Mouse (Mus musculus) E14TG2a.4 (cell line): Measurements from ENCODE around the gene Gm44805.

ENCODE experiments used
- H3K27me3 ChIP-seq: 2 replicates; pipeline ENCODE4 v1.6.1; 2014; ENCODE audit warnings: low read length, control low read depth; ENCODE audit not compliant: insufficient read depth
- H3K36me3 ChIP-seq: 2 replicates; pipeline ENCODE4 v1.6.1; 2014; ENCODE audit warnings: low read length, control low read depth; ENCODE audit not compliant: insufficient read depth
- H3K4me1 ChIP-seq: replicated peaks from 2 replicates; pipeline ENCODE4 v1.6.1; 2014; ENCODE audit warnings: low read depth, low read length, control low read depth
- H3K4me3 ChIP-seq: replicated peaks from 2 replicates; pipeline ENCODE4 v1.5.1; 2014; ENCODE audit warnings: mild to moderate bottlenecking, low read length
- H3K9me3 ChIP-seq: 2 replicates; pipeline ENCODE4 v1.6.1; 2014; ENCODE audit warnings: low read length, control low read depth
- CTCF ChIP-seq: conservative IDR thresholded peaks from 2 replicates; pipeline ENCODE4 v1.5.1; 2014; ENCODE audit warnings: low read length
- NANOG ChIP-seq: IDR thresholded peaks from 2 replicates; pipeline ENCODE4 v1.6.1; 2014; ENCODE audit warnings: borderline replicate concordance, low read length, mixed read lengths
- POU5F1 ChIP-seq: IDR thresholded peaks from 2 replicates; pipeline ENCODE4 v1.6.1; 2014; ENCODE audit warnings: low read length, borderline replicate concordance

Gene Gm44805

DNA sequence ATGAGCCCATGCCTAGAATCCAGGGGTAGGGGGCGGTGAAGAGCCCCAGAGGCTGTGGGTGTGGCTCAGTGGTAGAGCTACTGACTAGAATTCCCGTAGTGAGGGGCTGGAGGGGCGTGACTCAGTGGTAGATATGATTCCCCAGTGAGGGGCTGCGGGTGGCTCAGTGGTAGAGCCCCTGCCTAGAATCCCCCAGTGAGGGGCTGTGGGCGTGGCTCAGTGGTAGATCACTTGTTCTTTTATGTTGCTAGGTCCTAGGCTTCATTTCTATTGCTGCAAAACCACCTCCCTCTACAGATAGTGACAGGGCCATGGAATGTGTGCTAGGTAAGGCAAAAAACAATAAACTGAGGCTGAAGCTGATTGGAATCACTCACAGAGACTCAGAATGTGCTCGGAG is 14.7 kb upstream of the Gm44805 start:
- Histone ChIP-seq H3K36me3 (peaks cover 30% of the 10 kb centered on the region), H3K27me3 (no peaks in the 10 kb centered on the region), H3K4me1 (peaks cover 82% of the 10 kb centered on the region), H3K4me3 (peak overlapping the region; percentile 86), H3K9me3 (no peaks in the 10 kb centered on the region)
- TF ChIP-seq POU5F1 (no peak), CTCF (no peak), NANOG (no peak)

DNA sequence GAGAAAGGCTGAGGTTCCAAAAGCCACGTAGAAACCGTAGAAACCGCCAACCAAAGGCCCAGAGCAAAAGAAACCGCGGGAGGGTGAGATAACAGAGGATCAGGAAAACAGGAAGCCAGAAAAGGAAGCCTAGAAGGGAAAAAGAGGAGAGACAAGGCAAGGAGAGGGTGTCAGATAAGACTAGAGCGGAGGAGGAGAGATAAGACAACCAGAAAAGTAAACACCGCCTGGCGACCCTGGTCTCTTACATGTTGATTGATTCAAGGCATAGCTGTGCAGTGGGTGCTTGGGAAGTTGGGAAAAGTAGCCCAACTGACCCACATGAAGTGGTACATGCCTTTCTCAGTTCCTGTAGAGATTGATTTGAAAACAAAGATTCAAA is 14.0 kb upstream of the Gm44805 start:
- H3K36me3 ChIP-seq: peaks cover 27% of the 10 kb centered on the region
- H3K9me3 ChIP-seq: no peaks in the 10 kb centered on the region
- H3K4me1 ChIP-seq: peaks cover 82% of the 10 kb centered on the region
- H3K27me3 ChIP-seq: no peaks in the 10 kb centered on the region
- no peak for TF ChIP-seq CTCF
- TF ChIP-seq POU5F1: no peak
- TF ChIP-seq NANOG: no peak
- peak overlapping the region; percentile 13; the same call in 1 of the 2 replicates for H3K4me3 ChIP-seq

DNA sequence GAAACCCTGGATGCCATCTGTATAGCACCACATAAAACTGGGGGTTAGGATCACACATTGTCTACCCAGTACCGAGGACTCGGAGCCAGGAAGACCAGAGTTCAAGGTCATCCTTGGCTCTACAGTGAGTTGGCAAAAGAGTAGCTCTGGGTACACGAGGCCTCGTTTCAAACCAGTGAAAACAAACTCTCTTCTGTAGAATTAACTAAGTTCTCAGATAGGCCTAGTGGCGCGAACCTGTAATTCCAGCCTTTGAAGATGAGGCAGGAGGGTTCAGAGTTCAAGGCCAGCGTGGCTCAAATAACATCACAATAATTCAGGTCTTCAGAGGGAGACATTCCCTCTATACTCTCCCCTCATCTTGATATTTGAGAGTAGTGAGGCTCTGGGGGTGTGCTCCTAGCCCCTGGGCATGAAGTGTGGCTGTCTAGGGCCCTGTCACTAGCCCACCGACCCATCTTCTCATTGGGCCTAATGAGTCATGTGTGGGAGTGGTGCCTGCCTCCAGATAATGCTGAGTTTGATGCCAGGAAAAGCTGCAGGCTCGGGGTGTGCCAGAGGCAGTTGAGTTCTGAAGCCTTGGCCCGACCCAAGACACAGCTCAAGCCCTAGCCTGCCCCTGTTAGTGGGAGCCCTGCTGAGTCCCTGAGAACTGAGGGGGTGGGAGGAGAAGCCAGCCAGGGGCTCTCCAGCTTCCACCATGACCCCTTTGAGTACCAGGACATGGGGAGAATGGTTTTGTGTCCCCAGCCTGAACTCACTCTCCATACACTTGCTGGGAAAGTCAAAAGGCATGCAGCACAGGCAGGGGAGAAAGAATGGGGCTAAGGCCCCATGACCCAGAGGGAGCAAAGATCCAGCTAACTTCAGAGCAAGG is 13.4 kb upstream of the Gm44805 start:
- H3K27me3 ChIP-seq: no peaks in the 10 kb centered on the region
- peaks cover 82% of the 10 kb centered on the region for H3K4me1 ChIP-seq
- H3K9me3 ChIP-seq: no peaks in the 10 kb centered on the region
- TF ChIP-seq CTCF: no peak
- TF ChIP-seq NANOG: no peak
- no peak for TF ChIP-seq POU5F1
- peaks cover 23% of the 10 kb centered on the region for H3K36me3 ChIP-seq
- H3K4me3 ChIP-seq: peak overlapping the region; percentile 13; the same call in 1 of the 2 replicates

DNA sequence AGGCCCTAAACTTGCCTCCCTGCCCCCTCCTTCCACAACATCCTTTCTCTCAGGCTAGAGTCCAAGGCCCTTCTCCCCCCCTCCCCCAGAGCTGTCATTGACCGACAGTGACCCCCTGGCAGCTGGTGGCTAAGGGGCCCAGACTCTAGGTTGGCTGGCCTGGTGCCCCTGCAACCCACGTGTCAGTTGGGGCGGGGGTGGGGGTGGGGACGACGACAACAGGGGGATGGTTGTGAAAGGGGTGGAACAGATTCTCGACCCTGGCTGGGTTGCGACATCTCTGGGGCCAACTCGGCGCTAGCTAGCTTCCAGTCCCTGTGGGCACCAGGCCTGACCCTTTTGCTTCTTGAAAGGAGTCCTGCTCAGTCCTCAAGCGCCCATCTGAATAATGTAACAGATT is 12.2 kb upstream of the Gm44805 start:
- Histone ChIP-seq H3K4me3 (peak overlapping the region; percentile 77), H3K36me3 (peaks cover 33% of the 10 kb centered on the region), H3K4me1 (peaks cover 89% of the 10 kb centered on the region), H3K27me3 (no peaks in the 10 kb centered on the region), H3K9me3 (no peaks in the 10 kb centered on the region)
- no peak for TF ChIP-seq POU5F1
- no peak for TF ChIP-seq NANOG
- TF ChIP-seq CTCF: no peak

DNA sequence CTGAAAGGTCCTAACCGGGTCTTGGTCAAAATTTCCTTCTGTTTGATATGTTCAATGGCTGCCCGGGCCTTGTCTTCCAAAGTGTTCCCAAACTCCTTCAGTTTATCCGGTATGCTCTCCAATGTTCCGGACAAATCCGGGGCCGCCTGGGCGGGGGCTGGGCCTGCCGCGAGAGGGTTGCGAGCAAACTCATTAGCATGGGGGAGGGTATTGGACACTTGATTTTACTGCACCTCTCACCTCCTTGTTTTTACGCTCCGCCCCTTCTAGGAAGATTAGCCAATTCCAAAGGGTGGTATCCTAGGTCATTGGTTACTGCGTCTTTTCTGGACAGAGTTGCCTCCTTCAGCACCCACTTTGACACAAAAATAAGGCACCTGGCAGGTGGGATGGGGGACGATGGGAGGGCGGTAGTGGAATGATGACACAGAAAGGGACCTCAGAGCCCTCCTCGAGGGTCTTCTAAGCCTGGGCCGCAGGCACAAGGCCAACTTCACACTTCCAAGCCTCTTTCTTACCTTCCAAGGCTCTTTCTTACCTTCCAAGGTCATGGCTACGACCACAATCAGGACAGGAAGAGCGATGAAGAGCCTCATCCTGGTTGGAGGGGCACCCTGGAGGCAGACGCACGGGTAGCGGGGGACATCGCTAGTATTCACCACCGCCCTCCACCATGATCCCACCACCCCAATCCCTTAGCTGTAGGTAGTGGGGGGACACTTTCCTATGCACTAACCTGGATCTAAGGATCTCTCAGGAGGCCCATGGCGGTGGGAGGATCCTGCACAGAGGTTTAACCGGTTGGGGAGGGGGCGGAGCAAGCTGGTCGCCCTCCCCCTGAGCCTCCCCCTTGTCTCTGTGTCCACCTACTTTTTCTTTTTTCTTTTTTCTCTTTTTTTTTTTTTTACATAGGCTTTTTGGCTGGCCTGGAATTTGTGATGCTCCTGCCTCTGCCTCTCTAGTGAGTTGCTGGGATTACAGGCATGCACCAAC is 10.9 kb upstream of the Gm44805 start, which contains the start of gene Apoc1:
Gene Apoc1, minus strand, starts transcription at position 788 of the 993 bp plus-strand sequence.
- H3K9me3 ChIP-seq: no peaks in the 10 kb centered on the region
- no peaks in the 10 kb centered on the region for H3K27me3 ChIP-seq
- H3K4me3 ChIP-seq: peak within 1 kb of the TSS; percentile 77
- peaks cover 25% of the 10 kb centered on the region for H3K36me3 ChIP-seq
- peaks cover 88% of the 10 kb centered on the region for H3K4me1 ChIP-seq
- TF ChIP-seq CTCF (no peak), NANOG (peak; percentile 8; the same call in 1 of the 2 replicates), POU5F1 (no peak)

DNA sequence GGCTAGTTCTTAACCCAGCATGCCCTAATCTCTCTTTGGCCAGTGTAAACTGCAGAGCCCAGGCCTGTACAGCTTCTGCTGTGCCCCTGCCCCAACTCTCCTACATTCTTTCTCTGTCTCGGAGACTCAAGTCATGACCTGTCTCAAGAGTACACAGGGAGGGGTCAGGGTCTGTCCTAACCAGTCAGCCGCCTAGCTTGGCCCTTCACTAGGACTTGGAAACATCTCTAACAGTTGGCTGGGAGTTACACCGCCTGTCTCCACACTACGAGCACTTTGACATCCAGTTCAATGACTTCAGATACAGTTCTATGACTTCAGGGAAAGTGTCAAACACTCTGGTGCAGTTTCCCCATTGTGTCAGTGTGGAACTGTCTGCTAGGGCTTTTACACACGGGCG is 10.2 kb upstream of the Gm44805 start:
- no peak for TF ChIP-seq POU5F1
- Histone ChIP-seq H3K9me3 (no peaks in the 10 kb centered on the region), H3K4me1 (peaks cover 87% of the 10 kb centered on the region), H3K36me3 (peaks cover 18% of the 10 kb centered on the region), H3K27me3 (no peaks in the 10 kb centered on the region), H3K4me3 (peak overlapping the region; percentile 77)

DNA sequence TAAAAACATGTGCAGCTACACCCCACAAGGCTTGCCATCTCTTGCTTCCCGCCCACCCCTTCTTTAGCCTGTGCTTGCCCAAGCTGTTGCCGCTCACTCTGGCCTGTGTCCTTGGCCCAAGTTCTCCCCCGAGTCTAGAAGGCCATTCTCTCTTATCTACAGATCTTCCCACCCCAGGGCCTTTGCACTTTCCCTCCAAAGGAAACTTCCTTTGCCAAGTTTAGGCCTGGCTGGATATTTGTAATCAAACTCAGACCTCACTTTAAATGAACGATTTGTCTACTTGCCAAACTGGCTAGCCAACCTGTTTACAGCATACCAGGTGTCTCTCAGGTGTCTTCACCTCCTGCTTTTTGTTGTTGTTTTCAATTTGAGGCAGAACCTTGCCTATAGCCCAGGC is 9.6 kb upstream of the Gm44805 start:
- TF ChIP-seq CTCF: no peak
- TF ChIP-seq POU5F1: no peak
- no peak for TF ChIP-seq NANOG
- Histone ChIP-seq H3K27me3 (no peaks in the 10 kb centered on the region), H3K4me1 (peaks cover 87% of the 10 kb centered on the region), H3K36me3 (peaks cover 12% of the 10 kb centered on the region), H3K4me3 (peak overlapping the region; percentile 77), H3K9me3 (no peaks in the 10 kb centered on the region)

DNA sequence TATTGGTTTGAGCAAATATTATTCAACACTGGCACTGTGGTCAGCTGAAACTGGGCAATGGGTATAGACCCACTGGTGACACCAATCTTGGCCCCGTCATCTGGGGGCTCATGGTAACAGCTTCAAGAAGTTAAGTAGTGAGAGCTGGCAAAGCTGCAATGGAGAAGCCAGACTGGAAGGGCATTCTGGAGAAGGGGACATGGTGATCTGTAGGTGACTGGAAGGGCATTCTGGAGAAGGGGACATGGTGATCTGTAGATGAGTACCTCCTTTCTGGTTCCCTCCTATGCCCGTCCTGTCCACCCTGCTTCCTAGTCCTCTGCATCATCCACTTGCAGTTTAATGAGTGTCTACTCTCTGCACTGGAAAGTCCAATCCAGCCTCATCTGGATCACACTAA is 7.4 kb upstream of the Gm44805 start:
- peaks cover 12% of the 10 kb centered on the region for H3K36me3 ChIP-seq
- H3K4me1 ChIP-seq: peaks cover 81% of the 10 kb centered on the region
- H3K27me3 ChIP-seq: no peaks in the 10 kb centered on the region
- H3K9me3 ChIP-seq: no peaks in the 10 kb centered on the region
- no peak for TF ChIP-seq NANOG
- TF ChIP-seq CTCF: no peak
- no peak for TF ChIP-seq POU5F1
- H3K4me3 ChIP-seq: no peak overlapping the region
